Mouse (Mus musculus) megakaryocyte, embryonic 14.5 days (primary cell): Measurements from ENCODE around the gene 2900026A02Rik.

Experiments used
- FLI1 ChIP-seq: IDR thresholded peaks from 2 replicates; pipeline ENCODE4 v1.6.1; 2012; ENCODE audit warnings: low read length, inconsistent platforms, mixed read lengths
- GATA1 ChIP-seq: IDR thresholded peaks from 3 replicates; pipeline ENCODE4 v1.6.1; 2012; ENCODE audit warnings: mixed read lengths, low read length, inconsistent platforms, borderline replicate concordance

- TF ChIP-seq GATA1 (no peak), FLI1 (no peak)
These were observed 166.7 kb downstream of the 2900026A02Rik start for GRCm38 (mm10) chr5:113054308-113054707.
